Mouse (Mus musculus): ENCODE measurements around the gene Pik3ip1. TPM values are rescaled to one million over a fixed set of nuclear protein-coding genes. Genes with fewer than 3 reads are reported as not detected.

Pik3ip1 gene
- polyA plus RNA-seq, 1 experiment: 17.0 TPM

- peak; percentile 53 for DNase-seq (ENCODE audit: low read depth)
- TF ChIP-seq CTCF (IDR thresholded peaks at IDR 0.05; ENCODE audit: borderline replicate concordance, extremely low read depth, insufficient read depth, insufficient read length): no peak
- no peak for TF ChIP-seq POLR2A (IDR thresholded peaks at IDR 0.05; ENCODE audit: borderline replicate concordance, extremely low read depth, insufficient read depth, insufficient read length, poor library complexity, severe bottlenecking)
These were observed 970 bp downstream of the Pik3ip1 start for GRCm38 (mm10) chr11:3330991-3331750.

- TF ChIP-seq CTCF (IDR thresholded peaks at IDR 0.05; ENCODE audit: borderline replicate concordance, extremely low read depth, insufficient read depth, insufficient read length) (0 out of 2 replicates have a peak, but pooled peaks have one; percentile 11), POLR2A (IDR thresholded peaks at IDR 0.05; ENCODE audit: borderline replicate concordance, extremely low read depth, insufficient read depth, insufficient read length, poor library complexity, severe bottlenecking) (peak; percentile 51; the same call in 1 of the 2 replicates)
- peak; percentile 98 for DNase-seq (ENCODE audit: low read depth)
These were observed 1.8 kb downstream of the Pik3ip1 start for GRCm38 (mm10) chr11:3331756-3332642.

- TF ChIP-seq CTCF (IDR thresholded peaks at IDR 0.05; ENCODE audit: borderline replicate concordance, extremely low read depth, insufficient read depth, insufficient read length) (no peak), POLR2A (IDR thresholded peaks at IDR 0.05; ENCODE audit: borderline replicate concordance, extremely low read depth, insufficient read depth, insufficient read length, poor library complexity, severe bottlenecking) (no peak)
- DNase-seq (ENCODE audit: low read depth): no peak
These were observed 3.0 kb downstream of the Pik3ip1 start for GRCm38 (mm10) chr11:3333111-3333695.

GRCm38 (mm10) chr11:3334141-3334710 lies 4.0 kb downstream of the Pik3ip1 start:
- DNase-seq (ENCODE audit: low read depth): no peak
- TF ChIP-seq POLR2A (IDR thresholded peaks at IDR 0.05; ENCODE audit: borderline replicate concordance, extremely low read depth, insufficient read depth, insufficient read length, poor library complexity, severe bottlenecking) (no peak), CTCF (IDR thresholded peaks at IDR 0.05; ENCODE audit: borderline replicate concordance, extremely low read depth, insufficient read depth, insufficient read length) (no peak)

- DNase-seq (ENCODE audit: low read depth): no peak
- TF ChIP-seq POLR2A (IDR thresholded peaks at IDR 0.05; ENCODE audit: borderline replicate concordance, extremely low read depth, insufficient read depth, insufficient read length, poor library complexity, severe bottlenecking): no peak
- TF ChIP-seq CTCF (IDR thresholded peaks at IDR 0.05; ENCODE audit: borderline replicate concordance, extremely low read depth, insufficient read depth, insufficient read length): no peak
These were observed 4.6 kb downstream of the Pik3ip1 start for GRCm38 (mm10) chr11:3334711-3335316.

GRCm38 (mm10) chr11:3335651-3336216 lies 5.5 kb downstream of the Pik3ip1 start:
- DNase-seq (ENCODE audit: low read depth): no peak
- TF ChIP-seq POLR2A (IDR thresholded peaks at IDR 0.05; ENCODE audit: borderline replicate concordance, extremely low read depth, insufficient read depth, insufficient read length, poor library complexity, severe bottlenecking) (no peak), CTCF (IDR thresholded peaks at IDR 0.05; ENCODE audit: borderline replicate concordance, extremely low read depth, insufficient read depth, insufficient read length) (no peak)

GRCm38 (mm10) chr11:3336602-3337001 lies 6.4 kb downstream of the Pik3ip1 start:
- no peak for DNase-seq (ENCODE audit: low read depth)
- TF ChIP-seq POLR2A (IDR thresholded peaks at IDR 0.05; ENCODE audit: borderline replicate concordance, extremely low read depth, insufficient read depth, insufficient read length, poor library complexity, severe bottlenecking) (no peak), CTCF (IDR thresholded peaks at IDR 0.05; ENCODE audit: borderline replicate concordance, extremely low read depth, insufficient read depth, insufficient read length) (no peak)

- TF ChIP-seq POLR2A (IDR thresholded peaks at IDR 0.05; ENCODE audit: borderline replicate concordance, extremely low read depth, insufficient read depth, insufficient read length, poor library complexity, severe bottlenecking) (no peak), CTCF (IDR thresholded peaks at IDR 0.05; ENCODE audit: borderline replicate concordance, extremely low read depth, insufficient read depth, insufficient read length) (no peak)
- peak; percentile 82 for DNase-seq (ENCODE audit: low read depth)
These were observed 7.2 kb downstream of the Pik3ip1 start for GRCm38 (mm10) chr11:3337173-3337955.

- no peak for DNase-seq (ENCODE audit: low read depth)
- TF ChIP-seq CTCF (IDR thresholded peaks at IDR 0.05; ENCODE audit: borderline replicate concordance, extremely low read depth, insufficient read depth, insufficient read length) (no peak), POLR2A (IDR thresholded peaks at IDR 0.05; ENCODE audit: borderline replicate concordance, extremely low read depth, insufficient read depth, insufficient read length, poor library complexity, severe bottlenecking) (no peak)
These were observed 7.8 kb downstream of the Pik3ip1 start for GRCm38 (mm10) chr11:3337961-3338360.
